Mouse (Mus musculus) liver, embryonic 11.5 days (tissue): ENCODE results near the gene Mtus2. TPM values are rescaled to one million over a fixed set of nuclear protein-coding genes. Genes with fewer than 3 reads are reported as not detected.

ENCODE experiments used
- ATAC-seq: fragments of 200-750 bp; cut with Nextera tagmentation; replicated peaks from 2 replicates; pipeline ENCODE4 v1.8.0; 2017; ENCODE audit warnings: moderate number of reproducible peaks, mild to moderate bottlenecking, moderate TSS enrichment, moderate library complexity; ENCODE audit not compliant: low FRiP score
- DNase-seq: peaks from one replicate; pipeline ENCODE4 v3.0.0-alpha.2; 2017; ENCODE audit warnings: low spot score
- H3K27ac ChIP-seq: fragments of 300-500 bp; sonication (generic); 2 replicates; pipeline ENCODE4 v1.5.1; 2014; ENCODE audit warnings: mild to moderate bottlenecking, low read depth, low read length, control low read depth
- H3K27me3 ChIP-seq: fragments of 300-500 bp; sonication (generic); replicated peaks from 2 replicates; pipeline ENCODE4 v1.6.1; 2014; ENCODE audit warnings: low read length, mixed read lengths; ENCODE audit not compliant: control insufficient read depth, insufficient read depth
- H3K36me3 ChIP-seq: fragments of 300-500 bp; sonication (generic); 2 replicates; pipeline ENCODE4 v1.6.1; 2014; ENCODE audit warnings: mild to moderate bottlenecking, low read length, moderate library complexity, mixed read lengths; ENCODE audit not compliant: control insufficient read depth, insufficient read depth
- H3K4me1 ChIP-seq: fragments of 300-500 bp; sonication (generic); replicated peaks from 2 replicates; pipeline ENCODE4 v1.6.1; 2014; ENCODE audit warnings: low read length, mixed read lengths; ENCODE audit not compliant: control insufficient read depth, insufficient read depth
- H3K4me2 ChIP-seq: fragments of 300-500 bp; sonication (generic); 2 replicates; pipeline ENCODE4 v1.6.1; 2014; ENCODE audit warnings: mild to moderate bottlenecking, control low read depth, moderate library complexity
- H3K4me3 ChIP-seq: fragments of 300-500 bp; sonication (generic); 2 replicates; pipeline ENCODE4 v1.5.1; 2014; ENCODE audit warnings: low read depth, low read length, control low read depth
- H3K9ac ChIP-seq: fragments of 300-500 bp; sonication (generic); 2 replicates; pipeline ENCODE4 v1.6.1; 2014; ENCODE audit warnings: low read depth, low read length, control low read depth
- H3K9me3 ChIP-seq: fragments of 300-500 bp; sonication (generic); 2 replicates; pipeline ENCODE4 v1.6.1; 2016; ENCODE audit warnings: low read length, inconsistent platforms, mixed read lengths; ENCODE audit not compliant: control insufficient read depth
- WGBS: fragments of 180-500 bp; shearing (Covaris S2); extraction: QIAGEN DNeasy Blood & Tissue Kit; methylation state at CpG from one replicate; pipeline ENCODE4 v1.1.7; 2014; 5-methylcytosine and 5-hydroxymethylcytosine counted together
- polyA plus RNA-seq: library from polyadenylated mRNA; unstranded; fragments of >200 nt; fragmentation: Nextera tagmentation; extraction: Ambion mirVana; gene quantifications from 2 replicates; pipeline ENCODE4 v1.2.1, GENCODE M21; 2014

Gene Mtus2
- polyA plus RNA-seq, 1 experiment from 2014 or later = 3.9 TPM

- WGBS = 67% methylated on average over 2 of the region's 2 CpGs
- H3K36me3 ChIP-seq = no peaks in the 10 kb centered on the region
Observed at GRCm38 (mm10) chr5:148283177-148283576, 326.1 kb downstream of the Mtus2 start.

DNA sequence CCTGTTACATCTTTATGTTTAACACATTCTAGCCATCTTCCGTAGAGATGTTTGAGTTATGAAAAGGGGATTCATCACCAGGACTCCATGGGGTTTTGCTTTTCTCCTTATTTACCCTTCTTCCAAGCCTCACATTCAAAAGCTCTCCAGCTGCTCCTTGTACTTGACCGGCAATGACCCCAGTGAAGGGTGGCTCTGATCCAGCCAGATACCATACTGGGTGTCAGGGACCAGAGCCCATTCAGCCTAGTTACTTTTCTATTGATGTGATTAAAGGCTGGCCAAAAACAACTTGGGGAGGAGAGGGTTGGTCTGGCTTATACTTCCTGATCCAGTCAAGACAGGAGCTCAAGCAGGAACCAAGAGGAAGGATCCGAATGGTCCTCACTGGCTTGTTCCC lies 326.5 kb downstream of the Mtus2 start:
- no peak overlapping the region for H3K9ac ChIP-seq
- H3K4me3 ChIP-seq = no peak overlapping the region
- no peak overlapping the region for H3K27ac ChIP-seq
- WGBS = 89% methylated on average over 3 of the region's 3 CpGs
- no peaks in the 10 kb centered on the region for H3K4me1 ChIP-seq
- H3K36me3 ChIP-seq = no peaks in the 10 kb centered on the region
- H3K9me3 ChIP-seq = no peaks in the 10 kb centered on the region
- DNase-seq = no peak
- ATAC-seq = no peak
- no peaks in the 10 kb centered on the region for H3K27me3 ChIP-seq
- no peak overlapping the region for H3K4me2 ChIP-seq

More at GRCm38 (mm10) chr5:148283177-148283576, 326.1 kb downstream of the Mtus2 start:
- DNase-seq (no peak), ATAC-seq (no peak)
- no peaks in the 10 kb centered on the region for H3K4me1 ChIP-seq
- no peak overlapping the region for H3K27ac ChIP-seq
- H3K4me2 ChIP-seq = no peak overlapping the region
- no peaks in the 10 kb centered on the region for H3K9me3 ChIP-seq
- H3K4me3 ChIP-seq = no peak overlapping the region
- H3K27me3 ChIP-seq = no peaks in the 10 kb centered on the region
- H3K9ac ChIP-seq = no peak overlapping the region

DNA sequence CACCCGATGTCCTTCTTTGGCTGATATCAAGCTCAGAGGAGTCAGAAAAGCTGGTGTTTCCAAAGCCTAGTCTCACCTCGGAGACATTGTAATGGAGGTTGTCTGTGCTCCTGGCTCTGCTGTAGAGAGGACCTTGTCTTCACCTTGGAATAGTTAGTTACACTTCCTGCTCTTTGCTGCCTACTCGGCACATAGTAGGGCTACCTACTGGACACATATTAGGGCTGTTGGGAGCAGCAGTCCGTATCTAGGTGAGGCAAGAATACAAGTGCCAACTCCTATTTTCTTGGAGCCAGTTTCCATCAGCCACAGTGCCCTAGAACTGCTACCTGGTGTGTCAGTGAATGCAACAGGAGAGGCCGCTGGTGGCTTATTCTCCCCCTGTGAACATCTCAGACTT lies 330.4 kb downstream of the Mtus2 start:
- no peak overlapping the region for H3K4me2 ChIP-seq
- ATAC-seq (no peak), DNase-seq (no peak)
- H3K27me3 ChIP-seq = no peaks in the 10 kb centered on the region
- WGBS = 83% methylated on average over 5 of the region's 5 CpGs
- H3K4me3 ChIP-seq = no peak overlapping the region
- no peak overlapping the region for H3K9ac ChIP-seq
- no peak overlapping the region for H3K27ac ChIP-seq
- H3K9me3 ChIP-seq = no peaks in the 10 kb centered on the region
- no peaks in the 10 kb centered on the region for H3K36me3 ChIP-seq
- H3K4me1 ChIP-seq = no peaks in the 10 kb centered on the region

- Histone ChIP-seq H3K4me1 (no peaks in the 10 kb centered on the region), H3K27me3 (no peaks in the 10 kb centered on the region), H3K4me2 (no peak overlapping the region), H3K9ac (no peak overlapping the region), H3K36me3 (no peaks in the 10 kb centered on the region), H3K27ac (no peak overlapping the region), H3K4me3 (no peak overlapping the region), H3K9me3 (no peaks in the 10 kb centered on the region)
- WGBS = 62% methylated on average over 18 of the region's 18 CpGs
- ATAC-seq (no peak), DNase-seq (no peak)
Observed at GRCm38 (mm10) chr5:148288804-148289203, 331.7 kb downstream of the Mtus2 start.

GRCm38 (mm10) chr5:148289951-148290350 lies 332.8 kb downstream of the Mtus2 start:
- Histone ChIP-seq H3K9me3 (no peaks in the 10 kb centered on the region), H3K4me2 (no peak overlapping the region), H3K36me3 (no peaks in the 10 kb centered on the region), H3K27me3 (no peaks in the 10 kb centered on the region), H3K27ac (no peak overlapping the region), H3K9ac (no peak overlapping the region), H3K4me1 (no peaks in the 10 kb centered on the region), H3K4me3 (no peak overlapping the region)
- no peak for DNase-seq
- WGBS = 80% methylated on average over 7 of the region's 7 CpGs
- no peak for ATAC-seq

DNA sequence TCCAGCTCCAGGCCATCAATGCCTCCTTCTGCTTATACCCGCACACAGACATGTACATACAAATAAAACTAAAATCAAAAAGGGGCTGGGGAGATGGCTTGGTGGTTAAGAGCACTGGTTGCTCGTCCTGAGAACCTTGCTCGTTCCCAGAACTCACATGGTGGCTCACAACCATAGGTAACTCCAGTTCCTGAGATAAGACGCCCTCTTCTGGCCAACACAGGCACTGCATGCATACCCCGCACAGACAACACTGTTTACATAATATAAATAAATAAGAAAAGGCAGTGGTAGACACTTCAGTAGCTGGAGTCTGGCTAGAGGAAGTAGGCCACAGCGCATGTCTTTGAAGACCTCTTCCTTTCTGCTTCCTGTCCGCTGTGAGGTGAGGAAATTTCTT lies 335.7 kb downstream of the Mtus2 start:
- 71% methylated on average over 7 of the region's 7 CpGs for WGBS
- Histone ChIP-seq H3K36me3 (no peaks in the 10 kb centered on the region), H3K9me3 (no peaks in the 10 kb centered on the region), H3K4me3 (no peak overlapping the region), H3K27ac (no peak overlapping the region), H3K9ac (no peak overlapping the region), H3K27me3 (no peaks in the 10 kb centered on the region), H3K4me2 (no peak overlapping the region), H3K4me1 (no peaks in the 10 kb centered on the region)
- no peak for DNase-seq
- no peak for ATAC-seq

- no peaks in the 10 kb centered on the region for H3K36me3 ChIP-seq
- no peaks in the 10 kb centered on the region for H3K9me3 ChIP-seq
- no peak overlapping the region for H3K4me3 ChIP-seq
- DNase-seq (no peak), ATAC-seq (no peak)
- no peak overlapping the region for H3K4me2 ChIP-seq
- no peak overlapping the region for H3K9ac ChIP-seq
- no peaks in the 10 kb centered on the region for H3K27me3 ChIP-seq
- no peak overlapping the region for H3K27ac ChIP-seq
- 83% methylated on average over 7 of the region's 7 CpGs for WGBS
- no peaks in the 10 kb centered on the region for H3K4me1 ChIP-seq
Observed at GRCm38 (mm10) chr5:148293346-148293745, 336.2 kb downstream of the Mtus2 start.

- no peaks in the 10 kb centered on the region for H3K9me3 ChIP-seq
- H3K9ac ChIP-seq = no peak overlapping the region
- no peak for DNase-seq
- peak overlapping the region; percentile 10; the same call in 1 of the 2 replicates for H3K4me2 ChIP-seq
- no peaks in the 10 kb centered on the region for H3K36me3 ChIP-seq
- H3K27ac ChIP-seq = no peak overlapping the region
- H3K4me1 ChIP-seq = no peaks in the 10 kb centered on the region
- WGBS = 72% methylated on average over 11 of the region's 11 CpGs
- H3K4me3 ChIP-seq = peak overlapping the region; percentile 22; the same call in 1 of the 2 replicates
- no peaks in the 10 kb centered on the region for H3K27me3 ChIP-seq
- ATAC-seq = no peak; the same call in 1 of the 2 replicates
Observed at GRCm38 (mm10) chr5:148302968-148303367, 345.8 kb downstream of the Mtus2 start.

GRCm38 (mm10) chr5:148304112-148304511 lies 347.0 kb downstream of the Mtus2 start:
- WGBS = 71% methylated on average over 2 of the region's 2 CpGs
- H3K4me1 ChIP-seq = no peaks in the 10 kb centered on the region
- no peaks in the 10 kb centered on the region for H3K9me3 ChIP-seq
- no peak overlapping the region for H3K4me3 ChIP-seq
- H3K27me3 ChIP-seq = no peaks in the 10 kb centered on the region
- H3K9ac ChIP-seq = no peak overlapping the region
- no peak overlapping the region for H3K4me2 ChIP-seq
- no peak for ATAC-seq
- no peak overlapping the region for H3K27ac ChIP-seq
- DNase-seq = no peak
- H3K36me3 ChIP-seq = no peaks in the 10 kb centered on the region
